Mouse (Mus musculus): ENCODE measurements around the gene Smarca1. TPM values are rescaled to one million over a fixed set of nuclear protein-coding genes. Genes with fewer than 3 reads are reported as not detected.

The Smarca1 gene
- polyA plus RNA-seq, 1 experiment from 2014 or later: 38.5 TPM

Other genes with a start within 250 kb of the Smarca1 start
- gene Ocrl, start 19.4 kb upstream of the Smarca1 start, polyA plus RNA-seq (2015; fragmentation: Nextera tagmentation; extraction: Ambion mirVana): 27.1 and 27.3 TPM in 2 replicates
- 3.3 and 4.0 TPM in 2 replicates for gene Apln, start 141.9 kb upstream of the Smarca1 start, polyA plus RNA-seq (2015; fragmentation: Nextera tagmentation; extraction: Ambion mirVana)
- gene Xpnpep2, start 215.8 kb upstream of the Smarca1 start, polyA plus RNA-seq (2015; fragmentation: Nextera tagmentation; extraction: Ambion mirVana): 0.93 and 1.3 TPM in 2 replicates